Comparison of ENCODE assay signal across 9 mouse cellular contexts in the genomic region with DNA sequence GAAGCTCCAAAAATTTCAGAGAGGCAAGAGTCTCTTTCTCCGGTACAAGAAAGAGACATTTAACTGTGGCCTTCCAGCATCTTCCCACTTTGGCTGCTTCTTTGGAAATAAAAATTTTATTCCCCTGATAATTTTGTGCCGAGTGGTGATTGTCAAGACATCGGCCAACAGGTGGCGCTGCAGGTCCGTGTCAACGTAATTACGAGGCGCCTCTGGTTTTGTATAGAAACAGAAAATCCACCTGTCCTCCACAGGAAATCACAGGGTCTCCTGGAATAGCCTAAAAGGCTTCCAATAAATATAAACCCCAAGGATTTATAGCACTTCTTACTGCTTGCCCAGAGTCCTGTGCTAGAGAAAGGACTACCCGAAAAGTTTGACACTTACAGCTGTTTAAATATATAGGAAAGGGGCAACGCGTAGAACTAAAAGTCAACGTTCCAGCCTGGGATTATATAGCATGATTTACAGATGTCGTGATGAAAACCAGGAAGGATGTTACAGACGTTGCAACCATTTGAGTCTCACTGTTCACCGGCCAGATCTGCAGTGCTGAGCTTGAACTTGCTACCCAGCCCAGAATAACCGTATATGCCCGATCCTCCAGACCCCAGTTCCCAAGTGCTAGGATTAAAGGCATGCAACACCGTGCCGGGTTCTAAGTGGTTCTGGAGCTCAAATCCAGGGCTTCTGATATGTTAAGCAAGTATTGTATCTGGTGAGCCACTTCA.
DNase-seq lines count a peak whose midpoint lies in the region; ATAC-seq and TF ChIP-seq lines count a peak whose summit lies in the region.
"Had no signal": no experiment of that assay in that cellular context is flagged by ENCODE, and none has a peak within 500 bp of the region (broad histone marks: within the 10 kb centered on the region; RNA-seq: fewer than 3 reads in every experiment).

No protein-coding gene starts in this region.

- no peak overlapping the region for H3K4me2 ChIP-seq in hindbrain, embryonic 14.5 days (replicated peaks)
- no peak overlapping the region for H3K4me2 ChIP-seq in hindbrain, embryonic 16.5 days (ENCODE audit: low read length)
- no peak overlapping the region for H3K4me2 ChIP-seq in embryonic facial prominence, embryonic 11.5 days (ENCODE audit: low read depth, low read length)
- no peak overlapping the region for H3K4me2 ChIP-seq in hindbrain, postnatal 0 days (ENCODE audit: low read depth, low read length)
- H3K4me2 ChIP-seq: embryonic facial prominence, embryonic 13.5 days had no signal

- H3K9ac ChIP-seq in hindbrain, embryonic 14.5 days = no peak overlapping the region
- no peak overlapping the region for H3K9ac ChIP-seq in hindbrain, embryonic 16.5 days (ENCODE audit: low read depth, low read length)
- no peak overlapping the region for H3K9ac ChIP-seq in embryonic facial prominence, embryonic 11.5 days (replicated peaks; ENCODE audit: low read length)
- H3K9ac ChIP-seq in hindbrain, postnatal 0 days (replicated peaks; ENCODE audit: low read length) = no peak overlapping the region
- H3K9ac ChIP-seq: embryonic facial prominence, embryonic 13.5 days had no signal

- no peak for ATAC-seq in hindbrain, embryonic 14.5 days (ENCODE audit: low FRiP score)
- no peak for ATAC-seq in hindbrain, embryonic 16.5 days
- ATAC-seq in embryonic facial prominence, embryonic 11.5 days (replicated peaks; ENCODE audit: insufficient number of reproducible peaks, low FRiP score, low TSS enrichment, low read depth) = no peak
- ATAC-seq in hindbrain, postnatal 0 days = no peak

- no peak overlapping the region for H3K4me3 ChIP-seq in hindbrain, embryonic 14.5 days (replicated peaks; ENCODE audit: low read length)
- no peak overlapping the region for H3K4me3 ChIP-seq in hindbrain, embryonic 16.5 days (ENCODE audit: low read length)
- no peak overlapping the region for H3K4me3 ChIP-seq in embryonic facial prominence, embryonic 11.5 days (ENCODE audit: low read depth, low read length)
- H3K4me3 ChIP-seq in hindbrain, postnatal 0 days (ENCODE audit: low read length) = no peak overlapping the region
- no peak overlapping the region for H3K4me3 ChIP-seq in limb, embryonic 10.5 days
- H3K4me3 ChIP-seq: embryonic facial prominence, embryonic 13.5 days had no signal

- 56% methylated on average over 19 of the region's 19 CpGs for WGBS in hindbrain, embryonic 14.5 days
- WGBS in hindbrain, embryonic 16.5 days = 53% methylated on average over 19 of the region's 19 CpGs
- WGBS in embryonic facial prominence, embryonic 11.5 days = 51% methylated on average over 19 of the region's 19 CpGs
- WGBS in hindbrain, postnatal 0 days = 51% methylated on average over 19 of the region's 19 CpGs
- 53% methylated on average over 19 of the region's 19 CpGs for WGBS in limb, embryonic 10.5 days

- no peaks in the 10 kb centered on the region for H3K4me1 ChIP-seq in hindbrain, embryonic 14.5 days (replicated peaks; ENCODE audit: control insufficient read depth, insufficient read depth, low read length)
- no peaks in the 10 kb centered on the region for H3K4me1 ChIP-seq in hindbrain, embryonic 16.5 days (ENCODE audit: control insufficient read depth, insufficient read depth, low read depth, low read length)
- H3K4me1 ChIP-seq in embryonic facial prominence, embryonic 11.5 days (ENCODE audit: control insufficient read depth, insufficient read depth, low read length) = no peaks in the 10 kb centered on the region
- H3K4me1 ChIP-seq in hindbrain, postnatal 0 days (ENCODE audit: insufficient read depth, low read length) = no peaks in the 10 kb centered on the region
- H3K4me1 ChIP-seq in limb, embryonic 10.5 days = peaks cover 28% of the 10 kb centered on the region

- no peak overlapping the region for H3K27ac ChIP-seq in hindbrain, embryonic 14.5 days
- no peak overlapping the region for H3K27ac ChIP-seq in hindbrain, embryonic 16.5 days (ENCODE audit: low read depth, low read length)
- H3K27ac ChIP-seq in embryonic facial prominence, embryonic 11.5 days (replicated peaks; ENCODE audit: low read depth, low read length) = no peak overlapping the region
- H3K27ac ChIP-seq in hindbrain, postnatal 0 days = no peak overlapping the region
- 0 out of 2 replicates have a peak overlapping the region, but pooled peaks have one; percentile 82 for H3K27ac ChIP-seq in limb, embryonic 10.5 days
- H3K27ac ChIP-seq: embryonic facial prominence, embryonic 13.5 days had no signal

- H3K9me3 ChIP-seq in hindbrain, embryonic 14.5 days (ENCODE audit: control insufficient read depth, low read length) = no peaks in the 10 kb centered on the region
- H3K9me3 ChIP-seq in hindbrain, embryonic 16.5 days (ENCODE audit: control insufficient read depth, low read length) = no peaks in the 10 kb centered on the region; the same call in 1 of the 2 replicates
- H3K9me3 ChIP-seq in embryonic facial prominence, embryonic 11.5 days (replicated peaks; ENCODE audit: control insufficient read depth, low read length) = no peaks in the 10 kb centered on the region
- no peaks in the 10 kb centered on the region for H3K9me3 ChIP-seq in hindbrain, postnatal 0 days (ENCODE audit: low read length)
- H3K9me3 ChIP-seq in limb, embryonic 10.5 days (replicated peaks) = no peaks in the 10 kb centered on the region
- H3K9me3 ChIP-seq: embryonic facial prominence, embryonic 13.5 days had no signal

- TF ChIP-seq CTCF in hindbrain, postnatal 0 days (IDR thresholded peaks at IDR 0.05; ENCODE audit: low read depth) = peak; percentile 85

- no peaks in the 10 kb centered on the region for H3K27me3 ChIP-seq in hindbrain, embryonic 14.5 days (ENCODE audit: control insufficient read depth, insufficient read depth, low read length)
- no peaks in the 10 kb centered on the region for H3K27me3 ChIP-seq in hindbrain, embryonic 16.5 days (replicated peaks; ENCODE audit: control insufficient read depth, insufficient read depth, low read length)
- H3K27me3 ChIP-seq in embryonic facial prominence, embryonic 11.5 days (ENCODE audit: control insufficient read depth, insufficient read depth, low read length) = no peaks in the 10 kb centered on the region
- H3K27me3 ChIP-seq in hindbrain, postnatal 0 days (ENCODE audit: insufficient read depth, low read length) = no peaks in the 10 kb centered on the region
- H3K27me3 ChIP-seq in limb, embryonic 10.5 days (ENCODE audit: low read depth, poor library complexity, severe bottlenecking) = no peaks in the 10 kb centered on the region
- H3K27me3 ChIP-seq: embryonic facial prominence, embryonic 13.5 days had no signal

- DNase-seq in hindbrain, embryonic 14.5 days (ENCODE audit: low spot score) = peak; percentile 95
- peak; percentile 83 for DNase-seq in adrenal gland, postnatal 25 days
- peak; percentile 93 for DNase-seq in embryonic facial prominence, embryonic 11.5 days (ENCODE audit: low spot score)
- peak; percentile 95 for DNase-seq in hindbrain, postnatal 0 days (ENCODE audit: low spot score)
- DNase-seq in limb, embryonic 10.5 days (ENCODE audit: low spot score) = peak; percentile 90
- DNase-seq in ovary, postnatal 14 days (ENCODE audit: low spot score) = peak; percentile 76
- peak; percentile 77 for DNase-seq in thymus, postnatal 0 days (ENCODE audit: low spot score)

- no peaks in the 10 kb centered on the region for H3K36me3 ChIP-seq in hindbrain, embryonic 14.5 days (replicated peaks; ENCODE audit: control insufficient read depth, insufficient read depth)
- H3K36me3 ChIP-seq in hindbrain, embryonic 16.5 days (ENCODE audit: control insufficient read depth, insufficient read depth, low read length) = no peaks in the 10 kb centered on the region
- no peaks in the 10 kb centered on the region for H3K36me3 ChIP-seq in embryonic facial prominence, embryonic 11.5 days (replicated peaks; ENCODE audit: control insufficient read depth, insufficient read depth, low read depth, low read length)
- no peaks in the 10 kb centered on the region for H3K36me3 ChIP-seq in hindbrain, postnatal 0 days (ENCODE audit: insufficient read depth, low read length)
- no peaks in the 10 kb centered on the region for H3K36me3 ChIP-seq in limb, embryonic 10.5 days
- H3K36me3 ChIP-seq: embryonic facial prominence, embryonic 13.5 days had no signal
